Mouse (Mus musculus): ENCODE results near the gene Mis18a.

GRCm38 (mm10) chr16:90774646-90775045 is 47.4 kb upstream of the Mis18a start:
- no peak for TF ChIP-seq CTCF (IDR thresholded peaks at IDR 0.05)
- no peak for TF ChIP-seq POLR2A (IDR thresholded peaks at IDR 0.05; ENCODE audit: insufficient read depth, low read depth, low read length)
- no peak for TF ChIP-seq EP300 (IDR thresholded peaks at IDR 0.05; ENCODE audit: insufficient read depth, low read depth, low read length)
